Mouse (Mus musculus): Measurements from ENCODE around the gene Ngly1.

Gene Ngly1

GRCm38 (mm10) chr14:16249171-16249874 lies at the start of gene Ngly1, which contains the start of gene Oxsm:
Ngly1 (plus strand) TSS chr14:16249280.
Oxsm (minus strand) TSS chr14:16249808.
- DNase-seq (ENCODE audit: low spot score in 2 of 2) = peak; percentile 57 to 72

- no peak for DNase-seq (ENCODE audit: low spot score in 2 of 2)
Measured at GRCm38 (mm10) chr14:16200220-16200912, 48.7 kb upstream of the Ngly1 start.

DNA sequence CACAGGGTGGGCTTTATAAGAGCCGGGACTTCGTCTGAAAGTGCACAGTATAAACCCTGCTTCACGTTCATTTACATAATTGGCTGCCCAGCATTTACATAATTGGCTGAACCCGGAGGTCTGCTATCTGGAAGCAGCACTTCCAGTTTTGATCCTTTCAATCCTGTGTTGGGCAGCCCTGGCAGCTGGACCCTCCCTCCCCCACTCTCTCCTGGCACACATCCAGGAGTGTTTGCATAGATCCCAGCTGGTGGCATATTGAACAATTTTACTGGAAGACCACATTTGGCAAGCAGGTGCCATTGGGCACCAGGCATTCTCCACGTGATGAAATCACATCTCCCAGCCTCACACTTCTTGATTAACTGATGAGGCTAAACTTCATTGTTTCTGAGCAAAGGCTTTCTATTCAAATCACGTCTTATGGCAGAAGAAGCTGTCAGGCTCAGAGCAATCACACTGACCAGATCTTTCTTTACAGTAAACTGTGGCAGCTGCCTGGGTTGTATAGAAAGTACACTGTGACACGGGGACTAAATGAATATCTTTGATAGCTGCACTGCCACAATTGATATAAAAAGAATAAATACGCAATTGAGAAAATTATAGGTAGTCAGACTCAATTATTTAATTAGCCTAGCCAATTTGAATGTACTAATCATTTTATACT lies 48.0 kb upstream of the Ngly1 start:
- peak; percentile 7 to 19 for DNase-seq (ENCODE audit: low spot score in 2 of 2)

DNA sequence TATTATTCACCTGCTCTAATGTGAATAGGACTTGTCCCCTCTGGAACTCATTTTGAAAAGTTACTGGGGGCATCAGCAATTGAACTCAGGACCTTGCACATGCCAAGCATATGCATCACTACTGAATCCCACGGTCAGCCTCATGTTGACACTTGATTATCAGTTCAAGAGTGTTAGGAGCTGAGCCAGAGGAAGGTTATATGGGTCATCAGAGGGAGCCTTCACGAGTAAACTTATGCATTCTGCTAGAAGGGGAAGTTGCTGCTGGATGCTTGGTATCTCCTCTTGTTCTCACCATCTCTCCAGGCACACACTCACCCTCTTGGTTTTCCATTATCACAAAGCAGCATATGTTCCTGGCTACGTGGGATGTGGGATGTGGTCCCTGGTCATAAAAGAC lies 47.4 kb upstream of the Ngly1 start:
- no peak for DNase-seq (ENCODE audit: low spot score in 2 of 2)

DNA sequence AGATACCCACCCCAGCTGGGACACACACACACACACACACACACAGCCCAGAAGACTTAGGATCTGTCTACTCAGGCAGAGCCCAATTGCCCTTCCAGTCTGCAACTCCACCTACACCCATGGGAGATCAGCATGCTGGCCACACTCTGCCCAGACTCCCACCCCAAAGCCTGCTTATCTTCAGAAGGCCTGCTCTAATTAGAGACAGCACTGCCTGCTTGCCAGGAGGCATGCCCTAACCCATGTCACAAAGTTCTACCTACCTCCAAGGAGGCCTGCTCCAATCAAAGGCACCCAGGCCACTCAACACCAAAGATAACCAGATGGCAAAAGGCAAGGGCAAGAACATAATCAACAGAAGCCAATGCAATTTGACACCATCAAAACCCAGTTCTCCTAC lies 41.4 kb upstream of the Ngly1 start:
- DNase-seq (ENCODE audit: low spot score in 2 of 2) = no peak

GRCm38 (mm10) chr14:16219015-16219414 lies 30.1 kb upstream of the Ngly1 start:
- no peak for DNase-seq (ENCODE audit: low spot score in 2 of 2)

- no peak for DNase-seq (ENCODE audit: low spot score in 2 of 2)
Measured at GRCm38 (mm10) chr14:16229395-16229794, 19.7 kb upstream of the Ngly1 start.

DNA sequence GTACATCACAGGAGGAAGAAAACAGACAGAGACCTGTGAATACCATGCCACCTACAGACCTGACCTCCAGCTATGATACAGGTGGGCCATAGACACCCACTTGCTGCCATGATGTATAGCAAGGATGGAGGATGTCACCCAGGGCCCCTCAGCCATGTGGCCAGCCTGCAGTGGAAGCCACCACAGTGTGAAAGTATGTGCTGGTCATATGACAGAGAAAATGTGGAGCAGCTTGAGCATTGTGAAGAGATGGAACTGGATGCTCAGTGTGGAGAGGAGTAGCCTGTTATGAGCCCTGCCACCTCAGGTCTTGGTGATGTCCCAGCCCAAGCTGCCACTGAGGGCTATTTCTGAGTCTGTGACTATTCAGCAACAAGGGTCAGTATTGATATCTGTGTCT lies 18.5 kb upstream of the Ngly1 start:
- no peak for DNase-seq (ENCODE audit: low spot score in 2 of 2)

GRCm38 (mm10) chr14:16233515-16233914 lies 15.6 kb upstream of the Ngly1 start:
- no peak for DNase-seq (ENCODE audit: low spot score in 2 of 2)

DNA sequence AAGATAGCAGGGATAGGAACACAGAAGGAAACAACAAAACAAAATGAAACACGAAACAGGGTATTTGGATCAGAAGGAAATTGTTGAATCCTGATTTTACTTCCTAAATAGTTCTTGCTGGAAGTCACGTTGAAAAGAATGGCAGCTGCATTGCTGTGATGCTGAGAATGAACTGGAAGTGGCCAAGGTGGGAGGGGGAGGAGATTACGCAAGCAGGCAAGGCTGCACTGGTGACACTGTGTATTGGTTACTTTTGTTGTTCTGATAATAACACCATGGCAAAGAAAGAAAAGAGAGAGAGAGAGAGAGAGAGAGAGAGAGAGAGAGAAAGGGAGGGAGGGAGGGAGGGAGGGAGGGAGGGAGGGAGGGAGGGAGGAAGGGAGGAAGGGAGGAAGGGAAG lies 12.6 kb upstream of the Ngly1 start:
- DNase-seq (ENCODE audit: low spot score in 2 of 2) = no peak

DNA sequence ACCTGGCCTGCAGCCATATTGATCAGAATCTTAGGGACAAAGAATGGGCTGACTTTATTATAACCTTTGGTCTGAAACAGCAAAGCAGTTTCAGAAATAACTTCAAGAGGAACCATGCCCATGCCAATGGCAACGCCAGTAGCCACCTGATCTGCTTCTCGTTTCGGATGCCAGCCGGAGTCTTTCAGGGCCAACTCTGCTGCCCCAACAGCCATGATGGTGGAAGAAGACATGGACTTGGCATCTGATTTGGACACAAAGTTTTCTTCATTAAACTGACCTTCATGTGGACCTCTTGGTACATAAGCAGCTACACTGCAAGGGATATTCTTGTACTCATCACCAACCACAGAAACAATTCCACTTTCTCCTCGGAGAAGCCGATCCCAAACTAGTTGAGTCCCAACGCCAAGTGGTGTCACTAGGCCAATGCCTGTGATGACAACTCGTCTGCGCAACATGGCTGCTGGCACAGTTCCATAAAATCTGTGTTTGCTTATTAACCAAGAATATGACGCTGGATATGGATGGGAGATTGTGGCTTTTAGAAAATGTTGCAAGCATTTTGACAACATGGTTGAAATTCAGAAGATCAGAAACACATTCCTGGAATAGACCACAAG lies 6.8 kb upstream of the Ngly1 start:
- no peak for DNase-seq (ENCODE audit: low spot score in 2 of 2)

GRCm38 (mm10) chr14:16242947-16243602 lies 6.0 kb upstream of the Ngly1 start:
- DNase-seq (ENCODE audit: low spot score in 2 of 2) = peak; percentile 86 to 87

- DNase-seq (ENCODE audit: low spot score in 2 of 2) = no peak
Measured at GRCm38 (mm10) chr14:16243603-16244209, 5.4 kb upstream of the Ngly1 start.

GRCm38 (mm10) chr14:16244370-16244769 lies 4.7 kb upstream of the Ngly1 start:
- no peak for DNase-seq (ENCODE audit: low spot score in 2 of 2)

- no peak for DNase-seq (ENCODE audit: low spot score in 2 of 2)
Measured at GRCm38 (mm10) chr14:16245127-16245526, 4.0 kb upstream of the Ngly1 start.

DNA sequence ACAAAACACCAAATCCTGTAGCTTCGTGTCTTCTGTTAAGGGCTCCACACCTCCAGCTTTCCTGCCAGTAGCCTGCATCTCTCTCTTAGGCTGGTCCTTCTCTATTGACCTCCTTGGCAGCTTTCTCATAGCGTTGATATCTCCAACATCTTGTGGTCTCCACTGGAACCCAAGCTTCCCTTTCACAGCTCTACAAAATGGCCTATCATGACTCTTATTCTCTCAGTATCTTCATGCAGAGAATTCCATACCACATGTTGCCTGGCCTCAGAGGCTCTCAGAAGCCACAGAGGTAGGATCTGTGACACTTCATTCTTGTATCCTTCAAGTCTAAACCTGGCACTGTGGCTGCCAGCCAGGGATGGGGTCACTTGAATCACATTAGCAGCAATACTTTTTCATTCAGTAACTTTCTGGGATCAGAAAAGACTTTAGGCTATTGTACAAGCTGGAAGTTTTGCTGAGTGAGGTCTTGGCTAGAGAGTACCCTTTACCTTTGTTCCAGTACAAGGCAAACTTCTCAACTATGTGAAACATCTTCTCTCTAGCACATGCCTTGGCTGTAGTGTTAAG lies 2.7 kb upstream of the Ngly1 start:
- no peak for DNase-seq (ENCODE audit: low spot score in 2 of 2)

DNA sequence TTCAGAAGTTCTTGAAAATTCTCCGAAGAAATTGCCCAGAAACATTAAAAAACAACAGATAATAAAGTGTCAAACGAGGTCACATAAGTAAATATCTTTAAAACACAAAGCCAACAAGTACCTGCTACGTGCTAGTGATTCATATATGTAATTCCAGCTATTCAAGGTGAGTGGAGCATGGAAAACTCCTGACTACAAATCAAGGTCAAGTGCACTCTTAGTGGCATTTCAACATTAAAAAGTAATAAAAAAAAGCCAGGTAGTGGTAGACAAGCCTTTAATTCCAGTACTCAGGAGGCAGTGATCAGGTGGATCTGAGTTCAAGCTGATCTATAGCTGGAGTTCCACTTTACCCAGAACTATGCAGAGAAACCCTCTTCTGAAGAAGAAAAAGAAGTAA lies 945 bp upstream of the Ngly1 start:
- no peak for DNase-seq (ENCODE audit: low spot score in 2 of 2)

DNA sequence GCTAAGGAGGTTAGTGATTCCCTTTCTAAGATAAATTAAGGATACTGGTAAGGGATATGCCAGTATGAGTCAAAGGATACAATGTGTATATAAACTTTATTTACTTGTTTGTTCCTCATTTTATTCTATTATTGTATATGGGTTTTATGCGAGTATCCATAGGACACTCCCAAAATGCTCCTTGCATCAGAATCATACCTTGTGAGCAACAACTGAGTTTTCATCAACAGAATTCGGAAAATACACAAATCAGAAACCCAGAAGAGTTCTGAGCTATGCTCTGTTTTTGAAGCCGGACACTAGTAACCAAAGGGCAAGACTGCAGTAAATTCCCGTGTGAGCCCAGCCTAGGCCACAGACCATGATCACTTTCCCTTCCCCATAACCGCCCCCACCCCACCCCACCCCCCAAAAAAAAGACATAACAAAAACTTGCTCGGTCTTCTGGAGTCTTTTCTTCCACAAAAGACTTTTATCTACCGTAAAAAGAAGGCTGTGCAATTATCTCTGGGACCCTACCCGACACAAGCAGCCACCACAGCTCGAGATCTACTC lies 400 bp upstream of the Ngly1 start:
- DNase-seq (ENCODE audit: low spot score in 2 of 2) = no peak

- DNase-seq (ENCODE audit: low spot score in 2 of 2) = no peak
Measured at GRCm38 (mm10) chr14:16250099-16250498, 1.0 kb downstream of the Ngly1 start.

DNA sequence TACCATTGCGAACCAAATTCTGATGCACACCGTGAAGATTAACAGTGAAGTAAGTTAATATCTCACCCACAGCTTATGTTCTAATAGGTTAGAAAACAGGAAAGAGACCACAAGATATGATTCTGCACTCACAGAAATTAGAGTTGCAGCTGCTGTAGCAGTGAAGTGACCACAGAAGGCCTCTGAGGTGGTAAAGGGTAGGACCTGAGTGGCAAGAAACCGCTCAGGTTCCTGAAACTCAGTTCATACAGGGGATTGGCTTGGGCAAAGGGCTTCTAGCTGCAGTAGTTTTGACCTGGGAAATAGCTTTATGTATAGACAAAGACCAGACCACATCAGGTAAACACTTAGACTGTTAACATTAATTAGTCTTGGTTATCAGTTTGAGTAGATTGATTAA lies 6.7 kb downstream of the Ngly1 start:
- no peak for DNase-seq (ENCODE audit: low spot score in 2 of 2)

DNA sequence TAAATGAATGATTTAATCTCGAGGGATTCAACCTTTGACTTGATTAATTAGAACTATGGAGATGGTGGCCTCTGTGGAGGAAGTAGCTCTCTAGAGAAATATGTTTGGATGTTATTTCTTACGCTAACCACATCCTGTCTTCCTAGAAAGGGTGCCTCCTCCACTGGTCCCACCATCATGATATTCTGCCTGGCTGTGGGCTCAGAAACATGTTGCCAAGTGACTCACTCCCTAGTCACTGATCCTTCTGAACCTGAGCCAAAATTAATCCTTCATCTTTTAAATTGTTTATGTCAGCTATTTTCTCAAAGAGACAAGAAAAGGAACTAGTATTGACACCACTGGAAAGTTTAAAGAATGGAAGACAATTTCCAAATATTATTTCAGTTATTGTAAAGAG lies 7.1 kb downstream of the Ngly1 start:
- DNase-seq (ENCODE audit: low spot score in 2 of 2) = no peak
